Mouse (Mus musculus) left cerebral cortex, postnatal 25 days (tissue): ENCODE data around the gene Tcf15. TPM values are rescaled to one million over a fixed set of nuclear protein-coding genes. Genes with fewer than 3 reads are reported as not detected.

ENCODE experiments used
- DNase-seq, 2 experiments: peaks; one replicate each; pipeline ENCODE4 v3.0.0; 2022; ENCODE audit warnings: low spot score in 2 of 2, mixed read lengths in 1 of 2
- intact Hi-C: fragments of 180-260 bp; cut with DNase I; formaldehyde crosslinking; loops from one replicate; pipeline ENCODE4 v1.15.1; 2025
- total RNA-seq, 2 experiments: library from RNA; stranded (reverse); gene quantifications; 2 replicates each; pipeline ENCODE4 v1.2.3; 2021

Tcf15 gene
- total RNA-seq, 2 experiments from 2014 or later, result 0.76 to 1.1 TPM

GRCm38 (mm10) chr2:152117694-152118093 is 25.7 kb upstream of the Tcf15 start:
- DNase-seq, result no peak
- intact Hi-C loops, result no loop called here

DNA sequence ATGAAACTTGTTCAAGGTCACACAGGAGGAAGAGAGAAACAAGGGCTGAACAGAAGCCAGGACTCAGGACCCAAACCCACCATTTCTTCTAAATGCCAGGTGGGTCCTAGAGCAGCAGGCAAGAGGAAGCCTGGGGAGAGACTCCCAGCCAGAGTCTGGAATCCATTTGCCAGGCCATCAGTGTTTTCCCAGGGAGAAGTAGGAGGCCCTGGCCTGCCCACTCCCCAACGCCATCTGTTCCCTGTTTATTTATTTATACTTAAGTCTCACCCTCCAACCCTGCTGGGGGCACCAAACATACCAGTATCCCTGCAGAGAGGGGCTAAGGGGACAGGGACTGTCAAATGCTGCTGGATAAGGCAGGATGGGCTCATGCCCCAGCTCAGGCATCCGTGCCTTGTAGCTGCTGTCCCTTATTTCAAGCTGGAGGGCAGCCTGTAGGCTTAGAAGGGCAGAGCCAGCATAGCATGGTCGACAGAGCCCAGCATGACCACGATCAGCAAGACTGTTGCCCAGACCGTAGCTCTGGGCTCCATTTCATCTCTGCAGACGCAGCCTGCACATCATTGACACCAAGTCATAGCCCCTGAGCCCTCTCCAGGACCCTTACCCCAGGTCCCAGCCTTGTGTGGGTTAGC is 24.0 kb upstream of the Tcf15 start:
- intact Hi-C loops, result no loop called here
- DNase-seq, result no peak

DNA sequence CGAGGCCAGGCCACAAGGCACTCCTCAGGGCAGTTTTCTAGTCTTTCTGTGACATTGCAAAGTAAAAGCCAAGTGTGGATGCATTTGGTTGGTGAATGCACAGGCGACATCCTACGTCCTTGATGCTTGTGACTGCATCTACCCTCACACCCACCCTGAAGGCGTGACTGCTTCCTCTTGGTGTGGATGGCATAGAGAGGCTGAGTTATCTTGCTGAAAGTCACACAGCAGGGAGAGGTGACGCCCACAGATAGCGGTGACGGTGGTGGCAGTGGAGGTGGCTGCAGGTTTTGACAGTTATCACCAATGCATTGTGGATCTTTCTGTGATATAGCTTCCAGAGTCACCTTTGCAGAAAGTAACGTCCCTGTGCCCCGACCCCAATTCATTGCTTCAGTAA is 20.5 kb upstream of the Tcf15 start:
- peak in 1 of 2 experiments; percentile 47 for DNase-seq
- intact Hi-C loops, result no loop called here

DNA sequence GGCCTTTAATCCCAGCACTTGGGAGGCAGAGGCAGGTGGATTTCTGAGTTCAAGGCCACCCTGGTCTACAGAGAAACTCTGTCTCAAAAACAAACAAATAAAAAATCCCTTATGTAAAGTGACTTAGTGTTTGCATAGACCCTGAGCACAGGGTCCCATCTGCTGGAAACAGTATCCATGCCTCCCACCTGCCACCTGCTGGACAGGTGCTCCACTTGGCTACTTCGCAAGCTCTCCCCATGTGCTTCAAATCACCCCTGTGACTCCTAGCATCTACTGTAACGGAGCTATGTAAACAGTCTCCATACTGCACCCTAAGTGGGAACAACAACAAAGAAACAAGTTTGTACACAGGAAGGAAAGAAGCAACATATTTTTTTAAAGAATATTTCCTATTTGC is 14.8 kb upstream of the Tcf15 start:
- intact Hi-C loops, result no loop called here
- DNase-seq, result no peak

DNA sequence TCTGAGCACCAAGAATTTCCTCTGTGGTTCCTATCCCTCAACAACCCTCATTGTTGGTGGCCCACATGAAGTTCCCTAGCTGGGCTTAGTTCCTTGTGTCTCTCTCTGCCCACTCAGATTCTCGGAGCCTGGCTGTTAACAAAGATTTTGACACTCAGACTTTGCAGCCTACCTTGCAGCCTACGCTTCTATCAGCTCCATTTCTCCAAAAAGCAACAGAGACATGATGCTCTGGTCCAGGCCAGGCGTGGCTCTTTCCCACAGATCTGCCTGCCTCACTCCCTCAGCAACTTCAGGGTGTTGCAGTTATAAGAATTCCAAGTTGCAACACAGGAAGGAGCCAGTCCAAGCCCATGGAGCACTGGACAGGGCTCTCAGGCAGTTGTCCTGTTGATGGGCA is 13.6 kb upstream of the Tcf15 start:
- intact Hi-C loops, result no loop called here
- DNase-seq, result peak; percentile 38 to 86

DNA sequence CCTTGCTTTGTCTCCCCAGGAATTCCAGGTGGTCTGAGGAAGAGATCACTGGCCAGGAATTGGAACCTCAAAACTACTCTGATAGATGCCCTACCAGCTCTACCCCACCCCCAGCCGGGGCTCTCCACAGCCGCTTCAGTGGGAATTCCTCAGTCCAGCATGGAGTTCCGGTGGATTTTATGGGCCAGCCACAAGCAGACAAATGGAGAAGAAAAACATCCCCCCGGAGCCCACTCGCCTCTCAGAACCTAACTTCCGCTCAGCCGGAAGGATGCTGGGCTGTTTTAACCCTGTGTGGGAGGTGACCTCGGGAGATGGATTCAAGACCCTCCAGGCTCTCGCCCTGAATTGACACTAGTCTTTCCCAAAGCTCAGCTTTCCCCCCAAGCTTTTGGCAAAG is 11.3 kb upstream of the Tcf15 start:
- no peak for DNase-seq
- intact Hi-C loops, result no loop called here

DNA sequence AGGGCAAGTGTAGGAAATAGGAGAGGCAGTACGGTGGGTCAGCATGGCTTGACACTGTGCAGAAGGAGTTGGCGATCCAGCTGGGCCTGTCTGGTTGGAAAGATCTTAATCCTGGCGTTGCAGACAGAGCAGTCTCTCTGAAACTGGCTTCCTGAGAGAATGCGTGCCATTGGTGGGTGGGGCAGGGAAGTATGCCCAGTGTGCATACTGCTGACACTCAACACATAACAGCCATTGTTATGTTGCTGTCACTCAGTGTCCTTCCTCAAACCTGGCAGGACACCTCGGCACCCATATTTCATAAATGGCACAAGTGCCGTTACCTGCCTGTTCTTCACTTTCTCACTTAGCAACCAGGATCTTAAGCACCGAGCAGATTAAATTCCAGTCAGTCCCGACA is 10.7 kb upstream of the Tcf15 start:
- intact Hi-C loops, result no loop called here
- DNase-seq, result no peak

GRCm38 (mm10) chr2:152139191-152139987 is 4.0 kb upstream of the Tcf15 start:
- intact Hi-C loops, result no loop called here
- peak; percentile 43 to 59 for DNase-seq

- intact Hi-C loops, result no loop called here
- DNase-seq, result peak in 1 of 2 experiments; percentile 15
These were observed 2.4 kb upstream of the Tcf15 start for GRCm38 (mm10) chr2:152140941-152141340.

DNA sequence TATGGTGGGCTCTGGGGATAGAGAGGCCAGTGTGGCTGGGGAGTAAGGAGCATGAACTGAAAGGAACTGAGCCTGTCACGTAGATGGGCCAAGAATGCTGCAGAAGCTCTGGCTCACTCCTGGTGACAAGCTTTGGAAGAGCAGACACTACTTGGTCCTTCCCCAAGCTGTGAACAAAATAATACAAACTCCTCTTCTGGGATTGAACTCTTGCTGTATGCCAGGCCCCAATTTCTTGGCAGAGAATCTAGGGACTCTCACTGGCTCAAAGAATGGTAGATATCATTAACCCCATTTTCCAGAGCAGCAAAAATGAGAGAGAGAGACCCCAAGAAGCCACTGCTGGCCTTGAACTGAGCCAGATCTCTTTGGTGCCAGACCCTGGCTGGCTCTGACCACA is 1.9 kb upstream of the Tcf15 start:
- intact Hi-C loops, result no loop called here
- DNase-seq, result no peak

DNA sequence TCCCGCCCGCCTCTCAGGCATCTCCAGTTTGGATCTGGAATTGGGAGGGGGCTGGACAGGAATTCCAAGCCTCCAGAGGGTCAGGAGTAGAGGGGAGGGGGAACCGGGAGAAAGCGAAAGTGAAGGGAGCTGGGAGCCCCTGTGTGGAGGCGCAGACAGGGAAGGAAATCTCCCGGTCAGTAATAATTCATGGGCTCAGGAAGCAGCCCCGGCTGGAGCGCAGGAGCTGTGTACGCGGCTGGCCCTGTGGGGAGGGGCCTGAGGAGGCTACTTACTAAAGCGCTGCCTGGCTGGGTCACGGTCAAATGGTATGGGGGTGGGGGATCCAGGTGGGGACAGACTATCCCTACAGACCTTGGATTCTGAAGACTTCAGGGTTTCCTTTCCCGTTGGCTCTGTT is 1.3 kb upstream of the Tcf15 start:
- no peak for DNase-seq
- intact Hi-C loops, result no loop called here

DNA sequence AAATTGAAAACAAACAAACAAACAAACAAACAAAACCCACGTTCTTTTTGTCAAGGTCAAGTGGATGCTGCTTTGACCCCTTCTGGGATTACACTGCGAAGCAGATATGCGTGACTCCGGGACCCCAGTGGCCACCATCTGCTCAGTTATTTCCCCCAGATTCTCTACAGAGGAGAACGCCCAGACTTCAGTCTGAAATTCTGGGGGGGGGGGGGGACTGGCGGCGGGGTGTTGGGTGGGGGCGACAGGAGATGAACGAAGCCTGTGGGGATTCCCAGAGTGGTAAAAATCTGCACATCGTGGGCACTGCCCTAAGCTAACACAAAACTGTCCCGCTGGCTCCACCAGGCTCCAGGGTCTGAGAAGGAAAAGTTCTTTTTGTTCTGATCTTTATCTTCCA is 790 bp upstream of the Tcf15 start:
- DNase-seq, result no peak
- intact Hi-C loops, result no loop called here

- DNase-seq, result no peak
- intact Hi-C loops, result no loop called here
These were observed 743 bp downstream of the Tcf15 start for GRCm38 (mm10) chr2:152144158-152144450.

- no peak for DNase-seq
- intact Hi-C loops, result no loop called here
These were observed 1.1 kb downstream of the Tcf15 start for GRCm38 (mm10) chr2:152144501-152144900.

- intact Hi-C loops, result no loop called here
- no peak for DNase-seq
These were observed 2.4 kb downstream of the Tcf15 start for GRCm38 (mm10) chr2:152145711-152146110.

- no peak for DNase-seq
- intact Hi-C loops, result no loop called here
These were observed 3.7 kb downstream of the Tcf15 start for GRCm38 (mm10) chr2:152147079-152147478.

- no peak for DNase-seq
These were observed 5.3 kb downstream of the Tcf15 start for GRCm38 (mm10) chr2:152148675-152149074.

DNA sequence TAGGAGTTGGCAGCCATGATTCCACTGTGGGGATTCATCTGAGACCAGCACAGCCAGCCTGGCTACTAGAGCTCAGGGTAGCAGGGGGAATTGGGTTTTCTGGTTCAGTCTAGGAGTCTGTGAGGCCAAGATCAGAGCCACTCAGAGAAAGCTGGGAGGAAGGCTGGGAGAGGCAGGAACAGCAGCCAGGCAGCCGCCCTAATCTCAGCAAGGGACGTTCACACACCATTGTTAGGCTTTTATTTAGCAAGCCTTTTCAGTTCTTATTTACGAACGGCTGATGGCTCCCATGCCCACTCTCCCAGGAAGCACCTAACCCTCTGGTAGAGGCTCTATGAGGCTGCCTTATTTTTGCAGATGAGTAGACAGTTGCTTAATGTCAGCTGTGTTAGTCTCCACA is 6.5 kb downstream of the Tcf15 start:
- no peak for DNase-seq
- intact Hi-C loops, result no loop called here

More at GRCm38 (mm10) chr2:152148675-152149074, 5.3 kb downstream of the Tcf15 start:
- intact Hi-C loops, result no loop called here

- no peak for DNase-seq
- intact Hi-C loops, result no loop called here
These were observed 7.0 kb downstream of the Tcf15 start for GRCm38 (mm10) chr2:152150373-152150772.

- intact Hi-C loops, result no loop called here
- DNase-seq, result no peak
These were observed 10.0 kb downstream of the Tcf15 start for GRCm38 (mm10) chr2:152153361-152153760.

DNA sequence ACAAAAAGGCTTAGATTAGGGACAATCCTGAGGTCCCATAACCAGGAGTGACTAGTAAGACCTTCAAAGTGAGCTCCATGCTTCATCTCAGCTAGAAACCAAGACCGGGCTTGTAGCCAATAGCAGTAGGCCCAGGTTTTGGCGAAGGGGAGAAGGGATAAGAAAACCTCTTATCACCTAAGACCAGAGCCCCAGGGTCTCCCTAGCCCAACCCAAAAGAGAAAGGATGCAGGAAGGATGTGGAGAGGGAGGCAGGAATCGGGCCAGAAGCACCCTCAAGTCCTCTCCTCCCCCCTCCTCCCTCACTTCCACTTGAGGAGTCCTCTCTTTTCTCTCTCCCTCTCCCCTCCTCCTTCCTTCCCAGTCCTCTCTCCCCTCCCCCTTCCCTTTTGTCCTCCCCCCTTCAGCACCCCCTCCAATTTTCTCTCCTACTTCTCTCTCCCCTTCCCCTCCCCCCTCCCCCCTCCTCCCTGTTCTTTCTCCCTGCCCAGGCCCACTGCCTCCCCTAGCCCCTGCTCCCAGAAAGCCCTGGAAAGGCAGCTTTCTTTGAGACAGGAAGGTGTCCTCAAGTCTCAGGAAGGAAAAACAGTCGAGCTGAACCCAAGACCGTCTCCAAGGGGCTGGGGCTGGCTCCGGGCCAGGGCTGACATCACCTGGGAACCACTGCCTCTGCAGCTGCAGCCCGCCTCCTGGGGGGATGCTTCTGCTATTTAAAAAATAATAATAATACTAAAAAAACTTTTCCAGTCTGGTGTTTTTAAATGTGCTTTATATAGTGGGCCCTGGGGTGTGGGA is 12.2 kb downstream of the Tcf15 start:
- DNase-seq, result no peak
- intact Hi-C loops, result no loop called here
